Mouse (Mus musculus) heart, adult 18-20 months (tissue): Measurements from ENCODE around the gene Cluh. TPM values are rescaled to one million over a fixed set of nuclear protein-coding genes. Genes with fewer than 3 reads are reported as not detected.

Experiments used
- DNase-seq, 2 experiments: peaks; one replicate each; pipeline ENCODE4 v3.0.0; 2021 to 2022; ENCODE audit warnings: mixed read lengths in 1 of 2
- total RNA-seq, 2 experiments: library from RNA; stranded (reverse); gene quantifications; 2 replicates each; pipeline ENCODE4 v1.2.3; 2021

Cluh gene
- total RNA-seq, 2 experiments from 2014 or later = 209 to 234 TPM

DNA sequence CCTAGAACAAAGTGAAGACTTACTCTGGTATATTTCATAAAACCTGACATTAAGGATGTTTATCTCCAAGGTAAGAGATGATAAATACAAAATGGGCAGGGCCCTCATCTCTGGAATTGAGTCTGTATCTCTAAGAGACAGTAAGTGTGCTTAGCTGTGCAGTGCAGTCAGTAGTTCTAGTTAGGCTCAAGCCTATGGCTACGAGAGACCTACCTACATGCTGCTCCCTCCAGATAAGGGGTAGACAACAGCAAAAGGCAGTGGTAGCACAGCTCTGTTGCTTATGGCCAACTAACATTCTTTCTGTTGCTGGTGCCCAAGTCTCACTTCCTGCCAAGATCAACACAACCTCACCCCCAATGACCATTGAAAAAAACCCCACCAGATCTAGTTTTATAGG, 24.3 kb downstream of the Cluh start:
- no peak for DNase-seq

DNA sequence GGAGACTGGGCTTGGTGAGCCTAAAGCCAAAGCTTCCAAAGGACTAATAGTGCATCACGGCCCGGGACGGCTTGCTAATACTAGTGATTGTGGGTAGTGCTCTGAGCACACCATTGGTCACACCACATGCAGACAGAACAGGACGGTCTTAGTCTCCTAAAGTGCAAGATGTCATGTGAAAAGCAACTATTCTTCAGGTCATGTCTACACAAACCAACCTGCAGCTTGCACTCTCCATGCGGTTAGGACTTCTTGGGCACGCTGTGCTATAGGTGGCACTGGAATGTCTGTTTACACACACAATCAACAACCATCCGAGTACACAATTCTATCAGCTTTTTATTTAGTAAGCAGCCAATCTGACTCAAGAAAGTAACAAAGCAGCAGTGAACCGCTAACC, 25.4 kb downstream of the Cluh start:
- DNase-seq = no peak

DNA sequence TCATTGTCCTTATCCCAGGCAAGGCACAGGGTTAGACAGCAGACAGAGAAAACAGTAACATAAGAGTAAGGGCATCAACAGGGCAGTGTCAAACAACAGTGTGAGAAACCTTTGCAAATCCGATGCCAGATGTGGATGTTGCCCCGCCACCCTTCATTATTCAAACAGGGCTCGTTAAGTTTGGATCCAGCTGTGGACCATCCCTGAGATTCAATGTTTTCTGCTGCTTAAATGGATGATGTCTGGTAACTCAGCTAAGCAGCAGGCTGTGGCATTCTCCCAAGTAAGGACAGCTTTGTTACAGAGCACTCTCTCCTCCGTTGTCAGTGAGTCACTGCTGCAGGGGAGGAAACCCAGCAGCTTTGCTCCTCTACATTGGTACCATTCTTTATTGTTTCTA, 25.9 kb downstream of the Cluh start:
- DNase-seq = no peak

DNA sequence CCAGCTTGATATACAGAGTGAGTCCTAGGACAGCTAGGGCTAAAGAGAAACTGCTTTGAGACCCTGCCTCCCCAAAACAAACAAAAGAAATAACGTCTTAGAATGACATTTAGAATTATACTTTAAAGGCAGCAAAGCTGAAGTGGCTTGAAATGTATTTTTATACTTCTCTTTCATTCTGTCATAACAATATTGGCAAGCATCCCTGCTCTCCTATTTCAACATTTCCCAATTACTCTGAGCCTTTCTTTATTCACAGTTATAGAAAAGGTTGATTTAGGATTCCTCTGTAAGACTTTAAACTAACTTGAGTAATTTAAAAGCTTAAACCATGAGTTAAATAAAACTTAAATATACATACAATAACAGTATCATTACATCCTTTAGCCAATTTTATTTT, 42.9 kb downstream of the Cluh start:
- DNase-seq = no peak

DNA sequence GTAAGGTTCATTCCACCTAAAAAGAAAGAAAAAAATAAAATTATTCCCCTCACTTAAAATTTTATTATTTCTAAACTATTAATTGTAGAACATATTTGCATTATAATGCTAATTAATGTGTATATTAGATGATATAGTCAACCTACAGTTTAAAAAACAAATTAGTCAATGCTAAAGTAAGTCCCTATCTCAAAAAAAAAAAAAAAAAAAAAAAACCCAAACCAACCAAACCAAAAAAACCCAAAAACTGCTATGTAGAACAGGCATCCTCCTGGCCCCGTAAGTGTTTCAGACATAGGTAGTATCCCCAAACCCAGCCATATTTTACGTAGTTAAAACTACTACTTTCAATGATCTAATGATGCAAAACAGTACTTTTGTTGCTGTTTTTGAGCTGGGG, 50.2 kb downstream of the Cluh start:
- DNase-seq = no peak

DNA sequence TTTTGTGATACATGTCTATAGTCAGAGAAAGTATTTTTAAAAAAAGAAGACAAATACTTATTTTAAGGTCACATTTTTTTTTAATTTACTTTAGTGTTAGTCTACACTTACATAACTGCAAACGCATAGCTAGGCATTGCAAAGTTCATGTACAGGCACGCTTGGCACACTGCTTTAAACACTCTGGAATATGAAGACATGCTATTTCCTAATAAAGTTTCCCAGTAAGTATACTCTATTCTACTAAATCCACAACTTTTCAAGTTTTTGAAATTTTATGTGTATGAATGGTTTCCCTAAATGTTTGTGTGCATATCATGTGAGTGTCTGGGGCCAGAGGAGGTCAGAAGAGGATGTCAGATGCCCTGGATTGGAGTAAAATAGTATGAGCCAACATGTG, 54.8 kb downstream of the Cluh start:
- DNase-seq = no peak

DNA sequence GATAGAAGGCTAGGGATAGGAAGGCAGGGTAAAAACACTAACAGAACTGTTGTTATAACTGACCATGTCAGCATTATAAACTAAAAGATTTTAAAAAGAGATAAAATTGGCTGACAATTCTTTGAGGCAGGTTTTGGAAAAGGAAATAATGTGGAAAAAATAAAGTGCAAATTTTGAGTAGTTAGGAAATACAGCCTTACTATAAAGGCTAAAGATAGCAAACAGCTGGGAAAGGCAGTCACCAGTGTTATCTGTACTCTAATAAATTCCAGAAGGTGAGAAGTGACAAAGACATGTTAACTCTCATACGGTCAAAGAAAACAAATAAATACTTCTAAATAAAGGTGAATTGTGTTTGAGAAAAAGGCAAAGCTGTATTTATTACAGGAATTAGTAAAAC, 59.5 kb downstream of the Cluh start:
- DNase-seq = no peak

DNA sequence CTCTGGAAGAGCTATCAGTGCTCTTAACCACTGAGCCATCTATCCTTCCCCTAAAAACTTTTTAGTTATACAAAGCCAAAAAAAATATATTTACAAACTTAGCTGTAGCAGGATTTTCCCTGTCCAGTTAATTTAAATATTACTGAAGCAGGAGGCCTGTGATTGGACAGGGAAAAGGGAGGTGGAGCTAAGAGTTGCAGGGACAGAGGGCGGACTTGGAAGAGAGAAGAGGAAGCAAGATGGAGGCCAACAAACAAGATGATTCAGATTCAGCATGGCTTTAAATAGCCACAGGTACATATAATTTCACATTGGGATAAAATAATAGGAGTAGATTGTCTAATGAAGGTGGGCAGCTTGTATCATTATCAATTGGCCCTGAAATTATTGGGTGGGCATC, 61.4 kb downstream of the Cluh start:
- DNase-seq = no peak

DNA sequence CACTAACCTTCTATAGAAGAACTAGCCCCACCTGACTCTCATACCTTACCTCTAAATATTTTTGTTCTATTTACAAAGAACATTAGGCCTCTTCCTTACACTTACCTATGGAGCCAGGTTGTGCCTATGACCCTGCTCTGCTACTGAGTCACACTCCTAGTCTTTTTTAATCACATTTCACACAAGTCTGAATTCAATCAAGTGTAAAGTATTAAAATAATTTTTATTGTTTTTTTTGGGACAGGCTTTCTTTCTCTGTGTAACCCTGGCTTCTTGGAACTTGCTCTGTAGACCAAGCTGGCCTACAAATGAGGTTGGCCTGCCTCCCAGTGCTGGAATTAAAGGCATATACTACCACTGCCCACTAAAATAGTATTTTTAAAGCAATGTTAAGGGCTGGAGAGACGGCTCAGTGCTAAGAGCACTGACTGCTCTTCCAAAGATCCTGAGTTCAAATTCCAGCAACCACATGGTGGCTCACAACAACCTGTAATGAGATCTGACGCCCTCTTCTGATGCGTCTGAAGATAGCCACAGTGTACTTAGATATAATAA, 66.8 kb downstream of the Cluh start:
- peak; percentile 47 to 55 for DNase-seq

Other genes starting within 250 kb of the Cluh start
- gene Rap1gap2, start 38.6 kb upstream of the Cluh start, total RNA-seq = 10 to 100 TPM; 74.4 to 94.6 TPM
- under 1 TPM; 0.20 to 0.26 TPM for gene Ccdc92b, start 29.9 kb upstream of the Cluh start, total RNA-seq
- gene Pafah1b1, start 75.2 kb downstream of the Cluh start, total RNA-seq = 100 to 1,000 TPM; 195 to 223 TPM
- gene Mettl16, start 121.3 kb downstream of the Cluh start, total RNA-seq = 10 to 100 TPM; 16.4 to 17.3 TPM
- 1 to 10 TPM; 5.8 to 6.3 TPM for gene Mnt, start 181.4 kb downstream of the Cluh start, total RNA-seq
- 1 to 10 TPM; 5.3 to 5.7 TPM for gene Sgsm2, start 247.6 kb downstream of the Cluh start, total RNA-seq
- 10 to 100 TPM; 18.4 to 20.4 TPM for gene Tsr1, start 248.6 kb downstream of the Cluh start, total RNA-seq